Mouse (Mus musculus): ENCODE data around the gene Ncapd2. TPM values are rescaled to one million over a fixed set of nuclear protein-coding genes. Genes with fewer than 3 reads are reported as not detected.

Gene Ncapd2
- total RNA-seq, 2 experiments from 2014 or later: 6.5 to 8.2 TPM

Small RNAs within 50 kb of the gene (microRNA-seq; reads per million reads assigned to microRNA genes)
- gene Mir3098 (1.4 reads per million), gene Mir8113 (not detected)

Other genes with a start within 250 kb of the Ncapd2 start
- 100 to 1,000 TPM; 109 to 121 TPM for gene Cops7a, start 226.2 kb downstream of the Ncapd2 start, total RNA-seq (2021)
- under 1 TPM; 0.75 to 0.93 TPM for gene Pianp, start 195.0 kb downstream of the Ncapd2 start, total RNA-seq (2021)
- 10 to 100 TPM; 22.4 to 24.0 TPM for gene Zfp384, start 182.6 kb downstream of the Ncapd2 start, total RNA-seq (2021)
- 10 to 100 TPM; 22.0 to 23.2 TPM for gene Ing4, start 151.9 kb downstream of the Ncapd2 start, total RNA-seq (2021)
- 1 to 10 TPM; 2.0 to 2.4 TPM for gene Acrbp, start 142.0 kb downstream of the Ncapd2 start, total RNA-seq (2021)
- not detected for gene Lpar5, start 123.8 kb downstream of the Ncapd2 start, total RNA-seq (2021)
- gene Chd4, start 95.7 kb downstream of the Ncapd2 start, total RNA-seq (2021): 10 to 100 TPM; 64.1 to 70.6 TPM
- 10 to 100 TPM; 16.3 to 17.7 TPM for gene Nop2, start 59.8 kb downstream of the Ncapd2 start, total RNA-seq (2021)
- gene Iffo1, start 46.5 kb downstream of the Ncapd2 start, total RNA-seq (2021): 1 to 10 TPM; 5.8 to 6.3 TPM
- gene Gapdh, start 25.2 kb downstream of the Ncapd2 start, total RNA-seq (2021): over 10,000 TPM in 1 of 2 experiments, 1,000 to 10,000 TPM in 1; 8,476 to 11,435 TPM
- gene Mrpl51, start 100 bp upstream of the Ncapd2 start, total RNA-seq (2021): 100 to 1,000 TPM; 212 to 229 TPM
- 10 to 100 TPM; 13.1 to 14.9 TPM for gene Vamp1, start 23.9 kb upstream of the Ncapd2 start, total RNA-seq (2021)
- 1 to 10 TPM; 1.9 to 3.0 TPM for gene Tapbpl, start 40.2 kb upstream of the Ncapd2 start, total RNA-seq (2021)
- gene Cd27, start 45.3 kb upstream of the Ncapd2 start, total RNA-seq (2021): under 1 TPM; 0.19 to 0.68 TPM
- gene Tuba3a, start 94.3 kb upstream of the Ncapd2 start, total RNA-seq (2021): not detected
- 10 to 100 TPM; 15.3 to 17.7 TPM for gene Ltbr, start 122.2 kb upstream of the Ncapd2 start, total RNA-seq (2021)
- under 1 TPM; 0.19 to 0.25 TPM for gene Scnn1a, start 129.0 kb upstream of the Ncapd2 start, total RNA-seq (2021)
- 10 to 100 TPM; 16.6 to 24.9 TPM for gene Tnfrsf1a, start 157.7 kb upstream of the Ncapd2 start, total RNA-seq (2021)
- gene Plekhg6, start 189.1 kb upstream of the Ncapd2 start, total RNA-seq (2021): not detected

Data from gastrocnemius, adult 18-20 months (tissue).